Mouse (Mus musculus) forelimb bud, embryonic 11.5 days (tissue): ENCODE measurements around the gene Kbtbd7.
"Not testable (repeated sequence)": the region's sequence is repeated elsewhere in the genome, so short reads cannot be mapped to it uniquely, and the experiment has no call there.

Source experiments
- DNase-seq: peaks from one replicate; pipeline ENCODE4 v3.0.0-alpha.2; 2012; ENCODE audit warnings: low read depth, low spot score

The Kbtbd7 gene

DNA sequence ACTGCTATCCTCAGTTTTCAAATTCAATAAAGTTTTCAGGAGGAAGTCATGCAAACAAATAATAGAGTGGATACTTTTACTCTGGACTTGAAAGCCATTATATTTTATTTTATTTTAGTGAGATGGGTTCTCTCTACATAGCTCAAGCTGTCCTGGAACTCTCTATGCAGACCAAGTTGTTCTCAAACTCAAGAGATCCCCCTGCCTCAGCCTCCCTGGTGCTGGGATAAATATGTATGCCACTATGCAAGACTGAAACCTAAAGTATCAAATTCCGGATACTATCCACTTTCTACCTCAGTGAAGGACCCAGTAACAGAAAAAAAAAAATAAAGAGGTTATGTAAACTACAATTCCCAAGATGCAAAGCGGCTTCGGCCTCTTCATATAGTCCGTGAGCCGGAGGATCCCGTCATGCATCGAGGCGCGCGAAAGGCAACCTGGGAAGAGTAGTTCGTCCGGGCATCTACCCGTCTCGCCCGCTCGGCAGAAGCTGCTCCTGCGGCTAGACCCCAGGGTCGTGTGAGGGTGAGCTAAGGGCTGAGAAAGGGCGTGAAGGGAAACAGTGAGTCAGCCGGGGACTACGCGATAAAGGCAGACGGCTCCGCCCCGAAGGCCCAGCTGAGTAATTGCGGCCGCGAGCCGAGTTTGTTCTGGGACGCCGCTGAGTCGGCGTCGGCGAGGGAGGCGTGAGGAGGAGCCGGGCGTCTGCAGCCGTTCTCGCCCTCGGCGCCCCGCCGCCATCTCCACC lies at the start of gene Kbtbd7:
Kbtbd7 (plus strand) TSS at position 533 of the 751 bp plus-strand sequence.
- peak; percentile 92 for DNase-seq

GRCm38 (mm10) chr14:79377041-79377440 lies 49.3 kb upstream of the Kbtbd7 start:
- DNase-seq, result no peak

- no peak for DNase-seq
These were observed 43.2 kb upstream of the Kbtbd7 start for GRCm38 (mm10) chr14:79383120-79383519.

- DNase-seq, result no peak
These were observed 38.0 kb upstream of the Kbtbd7 start for GRCm38 (mm10) chr14:79388304-79388703.

DNA sequence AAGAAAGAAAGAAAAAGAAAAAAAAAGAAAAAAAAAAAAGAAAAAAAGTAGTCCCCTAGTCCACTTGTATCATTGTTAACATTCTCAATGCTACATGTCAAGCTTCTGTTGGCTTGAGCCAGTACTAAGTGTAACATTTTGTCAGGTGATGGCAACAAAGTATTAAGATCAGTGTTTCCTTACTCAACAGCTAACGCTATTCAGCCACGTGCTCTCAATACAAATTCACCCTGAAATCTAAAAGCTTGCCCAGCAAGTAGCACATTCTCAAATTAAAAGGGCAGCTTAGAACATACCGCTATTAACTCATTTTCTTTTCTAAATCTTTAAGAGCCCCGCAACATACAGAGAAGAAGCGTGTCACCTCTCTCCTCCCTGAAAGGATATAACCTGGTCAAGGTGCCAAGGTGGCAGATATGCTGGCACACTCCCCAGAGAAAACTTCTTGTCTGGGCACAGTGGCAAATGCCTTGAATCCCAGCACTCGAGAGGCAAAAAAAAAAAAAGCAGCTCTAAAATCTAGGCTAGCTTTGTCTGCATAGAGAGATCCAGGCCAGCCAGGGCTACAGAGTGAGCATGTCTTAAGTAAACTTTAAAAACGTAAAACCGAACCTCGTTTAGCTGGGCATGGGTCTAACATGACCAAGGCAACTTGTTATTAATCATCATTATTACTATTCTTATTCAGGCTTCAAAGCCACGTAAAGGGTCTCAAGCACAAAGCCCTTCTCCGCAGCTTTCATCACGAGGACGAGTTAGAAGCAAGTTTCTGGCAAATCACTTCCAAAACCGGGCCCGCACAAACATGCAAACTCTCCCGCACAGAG lies 36.7 kb upstream of the Kbtbd7 start:
- DNase-seq, result peak; percentile 6

- DNase-seq, result peak; percentile 94
These were observed 35.9 kb upstream of the Kbtbd7 start, which contains the start of gene Naa16 for GRCm38 (mm10) chr14:79390265-79390926. Gene Naa16 (minus strand): TSS chr14:79390778.

DNA sequence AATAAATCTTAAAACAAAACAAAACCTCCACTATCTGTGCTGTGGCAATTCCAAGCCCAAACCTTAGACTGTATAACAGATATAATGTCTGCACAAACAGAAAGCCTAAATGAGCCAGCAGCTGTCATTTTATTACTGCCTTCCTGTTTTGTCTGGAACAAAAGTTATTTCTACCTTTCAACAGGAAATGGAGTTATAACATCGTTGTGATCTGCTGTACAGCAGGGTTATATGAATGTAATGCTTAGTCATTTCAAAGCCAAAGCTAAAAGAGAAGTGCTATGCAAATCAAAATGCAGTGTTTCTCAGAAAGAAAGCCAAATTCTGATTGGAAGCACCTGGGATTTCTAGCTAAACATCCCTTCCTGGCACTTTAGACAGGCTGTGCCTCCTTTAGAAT lies 33.0 kb upstream of the Kbtbd7 start:
- DNase-seq, result no peak

DNA sequence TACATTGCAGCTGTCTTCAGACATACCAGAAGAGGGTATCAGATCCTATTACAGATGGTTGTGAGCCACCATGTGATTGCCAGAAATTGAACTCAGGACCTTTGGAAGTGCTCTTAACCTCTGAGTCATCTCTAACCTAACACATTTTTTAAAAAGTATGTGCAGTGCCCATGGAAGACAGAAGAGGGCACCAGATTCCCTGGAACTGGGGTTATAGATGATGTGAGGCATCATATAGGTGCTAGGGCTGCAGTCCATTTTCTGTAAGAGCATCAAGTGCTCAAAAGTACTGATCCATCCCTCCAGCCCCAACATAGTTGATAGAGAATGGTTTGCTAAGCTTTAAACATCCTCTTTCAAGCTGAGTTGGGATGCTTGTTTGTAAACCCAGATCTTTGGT lies 31.7 kb upstream of the Kbtbd7 start:
- peak; percentile 46 for DNase-seq

DNA sequence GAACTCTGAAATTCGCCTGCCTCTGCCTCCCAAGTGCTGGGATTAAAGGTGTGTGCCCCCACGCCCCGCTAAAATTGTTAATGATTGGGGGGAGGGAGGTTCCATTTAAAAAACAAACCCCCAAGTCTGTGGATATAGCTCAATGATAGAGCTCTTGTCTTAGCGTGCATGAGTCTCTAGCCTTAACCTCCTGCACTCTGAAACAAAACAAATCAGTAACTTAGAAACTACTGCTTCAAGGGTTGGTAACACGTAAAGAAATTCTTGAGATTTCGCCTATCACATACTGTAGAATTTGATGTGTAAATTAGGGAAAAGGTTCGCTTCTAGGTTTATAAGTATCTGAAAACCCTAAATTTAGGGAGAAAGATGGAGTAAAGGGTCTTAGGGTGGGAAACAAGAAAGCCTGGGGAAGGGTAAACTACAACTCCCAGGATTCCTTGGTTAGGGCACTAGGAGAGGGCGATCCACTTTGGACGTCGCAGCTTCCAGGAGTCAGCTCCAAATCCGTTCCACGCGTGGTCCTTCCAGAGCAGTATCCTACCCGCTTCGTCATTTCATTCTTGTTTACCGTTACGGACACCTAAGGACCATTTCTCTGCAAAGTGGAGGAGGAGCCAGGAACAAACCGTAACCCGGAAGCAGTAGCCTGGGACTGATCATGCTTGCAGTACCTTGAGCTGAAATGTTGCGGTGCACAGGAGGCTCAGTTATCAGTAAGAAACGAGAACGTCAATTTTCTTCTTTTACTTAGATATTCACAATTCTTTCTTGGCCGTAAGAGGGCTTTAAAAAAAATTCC lies 28.8 kb upstream of the Kbtbd7 start, which contains the start of gene Mtrf1:
Mtrf1 (plus strand) TSS at position 452 of the 802 bp plus-strand sequence.
- peak; percentile 55 for DNase-seq

DNA sequence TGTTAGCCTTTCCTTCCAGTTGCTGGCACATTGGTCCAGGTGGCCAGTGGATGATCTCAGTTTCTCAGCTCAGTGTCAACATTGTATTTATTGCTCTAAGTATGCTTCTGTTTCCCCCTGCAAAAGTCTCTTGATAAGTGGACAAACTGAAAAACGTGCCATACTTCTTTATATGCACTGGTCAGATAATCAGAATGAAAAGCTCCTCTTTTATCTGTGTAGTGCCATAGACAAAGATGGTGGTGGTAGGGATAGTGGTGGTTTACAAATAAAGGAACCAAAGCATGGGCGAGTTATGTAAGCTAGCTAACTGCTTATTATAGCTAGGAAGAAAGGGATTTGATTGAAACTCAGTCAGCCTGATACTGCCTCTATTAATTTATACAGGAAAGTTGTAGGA lies 18.7 kb upstream of the Kbtbd7 start:
- DNase-seq, result no peak

GRCm38 (mm10) chr14:79409278-79409830 lies 17.0 kb upstream of the Kbtbd7 start:
- DNase-seq, result no peak

DNA sequence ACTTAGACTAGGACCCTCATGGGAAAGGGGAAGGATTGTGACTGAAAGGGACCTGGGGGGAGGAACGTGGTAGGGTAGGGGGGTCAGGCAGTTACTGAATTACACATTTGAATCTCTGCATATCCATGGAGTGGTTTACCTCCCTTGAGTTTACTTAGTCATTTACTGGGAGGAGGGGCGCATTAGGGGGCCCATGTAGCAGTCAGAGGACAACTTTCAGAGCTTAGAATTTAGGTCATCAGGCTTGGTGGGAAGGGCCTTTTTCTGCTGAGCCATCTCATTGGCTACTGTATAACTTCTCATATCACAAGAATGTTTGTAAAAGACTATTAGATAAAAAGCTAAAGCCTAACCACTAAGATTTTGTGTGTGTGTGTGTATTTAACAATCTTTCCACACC lies 15.6 kb upstream of the Kbtbd7 start:
- no peak for DNase-seq

DNA sequence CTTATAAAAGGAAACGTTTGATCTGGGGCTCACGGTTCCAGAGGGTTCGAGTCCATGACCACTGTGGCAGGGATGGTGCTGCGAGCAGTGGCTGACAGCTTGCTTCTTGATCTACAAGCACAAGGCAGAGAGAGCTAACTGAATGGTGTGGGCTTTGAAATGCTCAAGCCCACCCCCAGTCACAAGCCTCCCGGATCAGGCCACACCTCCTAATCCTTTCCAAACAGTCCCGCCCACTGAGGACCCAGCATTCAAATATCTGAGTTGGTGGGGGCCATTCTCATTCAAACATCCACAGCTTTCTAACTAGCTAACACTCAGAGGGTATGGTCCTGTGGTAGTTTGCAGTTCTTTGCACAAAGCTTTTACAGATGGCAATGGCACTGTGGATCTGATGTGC lies 13.2 kb upstream of the Kbtbd7 start:
- DNase-seq, result no peak

GRCm38 (mm10) chr14:79420083-79420685 lies 6.1 kb upstream of the Kbtbd7 start:
- DNase-seq, result no peak

DNA sequence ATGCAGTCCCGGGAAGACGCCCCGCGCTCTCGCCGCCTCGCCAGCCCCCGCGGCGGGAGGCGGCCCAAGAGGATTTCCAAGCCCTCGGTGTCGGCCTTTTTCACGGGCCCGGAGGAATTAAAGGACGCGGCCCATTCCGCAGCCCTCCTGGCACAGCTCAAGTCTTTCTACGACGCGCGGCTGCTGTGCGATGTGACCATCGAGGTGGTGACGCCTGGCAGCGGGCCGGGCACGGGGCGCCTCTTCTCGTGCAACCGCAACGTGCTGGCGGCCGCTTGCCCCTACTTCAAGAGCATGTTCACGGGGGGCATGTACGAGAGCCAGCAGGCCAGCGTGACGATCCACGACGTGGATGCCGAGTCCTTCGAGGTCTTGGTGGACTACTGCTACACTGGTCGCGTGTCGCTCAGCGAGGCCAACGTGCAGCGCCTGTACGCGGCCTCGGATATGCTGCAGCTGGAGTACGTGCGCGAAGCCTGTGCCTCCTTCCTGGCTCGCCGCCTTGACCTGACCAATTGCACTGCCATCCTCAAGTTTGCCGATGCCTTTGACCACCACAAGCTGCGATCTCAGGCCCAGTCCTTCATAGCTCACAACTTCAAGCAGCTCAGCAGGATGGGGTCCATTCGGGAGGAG lies 537 bp downstream of the Kbtbd7 start:
- DNase-seq, result not testable (repeated sequence)

DNA sequence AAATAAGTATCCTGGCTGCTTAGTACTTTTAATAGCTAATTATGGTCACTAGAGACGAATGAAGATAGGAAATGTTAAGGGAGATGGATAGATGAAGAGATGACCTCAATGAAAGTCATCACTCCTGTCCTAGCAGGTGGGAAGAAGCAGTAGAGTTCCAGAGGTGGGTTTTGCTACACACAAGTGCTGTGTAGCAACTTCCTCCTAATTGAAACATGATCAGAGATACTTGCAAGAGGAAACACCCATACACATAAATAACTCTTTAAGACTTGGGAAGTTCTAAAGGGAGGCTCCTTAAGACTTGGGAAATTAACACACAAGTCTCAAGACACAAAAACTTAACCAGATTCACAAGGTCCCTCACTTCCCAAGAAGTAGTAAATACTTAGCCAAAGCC lies 7.8 kb downstream of the Kbtbd7 start:
- DNase-seq, result no peak

- DNase-seq, result no peak
These were observed 14.3 kb downstream of the Kbtbd7 start for GRCm38 (mm10) chr14:79440655-79441054.

DNA sequence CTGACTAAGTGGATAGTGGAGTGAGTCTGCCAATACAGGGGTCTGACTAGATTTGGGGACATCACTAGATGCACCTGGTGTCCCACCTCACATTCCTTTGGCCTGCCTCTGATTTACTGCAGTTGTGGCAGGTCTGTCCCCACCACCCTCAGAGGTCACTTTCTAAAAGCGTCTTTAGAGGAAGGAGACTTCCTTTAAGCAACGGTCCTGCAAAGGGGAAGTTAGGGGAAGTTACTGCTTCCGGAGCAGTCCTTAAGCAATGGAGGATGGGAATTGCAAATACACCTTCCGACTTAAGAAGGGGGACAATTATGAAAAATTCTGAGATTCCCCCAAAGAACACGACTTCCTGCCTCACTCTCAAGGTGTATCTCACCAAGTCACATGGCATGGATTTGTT lies 15.1 kb downstream of the Kbtbd7 start:
- no peak for DNase-seq

- DNase-seq, result no peak
These were observed 18.3 kb downstream of the Kbtbd7 start for GRCm38 (mm10) chr14:79444601-79445000.

- DNase-seq, result no peak
These were observed 18.8 kb downstream of the Kbtbd7 start for GRCm38 (mm10) chr14:79445055-79445620.
